Mouse (Mus musculus) small intestine, adult 10 weeks (tissue): Measurements from ENCODE around the gene Samd4. TPM values are rescaled to one million over a fixed set of nuclear protein-coding genes. Genes with fewer than 3 reads are reported as not detected.

ENCODE experiments used
- polyA plus RNA-seq: library from polyadenylated mRNA; stranded (reverse); fragments of 350-450 nt; fragmentation: Illumina TruSeq; extraction: RNeasy Lipid Tissue Mini Kit (QIAGEN cat#74804); gene quantifications from one replicate; pipeline ENCODE4 v1.2.3, GENCODE M21; 2014; ENCODE audit warnings: low replicate concordance

The Samd4 gene
- polyA plus RNA-seq: 3.4 TPM

DNA sequence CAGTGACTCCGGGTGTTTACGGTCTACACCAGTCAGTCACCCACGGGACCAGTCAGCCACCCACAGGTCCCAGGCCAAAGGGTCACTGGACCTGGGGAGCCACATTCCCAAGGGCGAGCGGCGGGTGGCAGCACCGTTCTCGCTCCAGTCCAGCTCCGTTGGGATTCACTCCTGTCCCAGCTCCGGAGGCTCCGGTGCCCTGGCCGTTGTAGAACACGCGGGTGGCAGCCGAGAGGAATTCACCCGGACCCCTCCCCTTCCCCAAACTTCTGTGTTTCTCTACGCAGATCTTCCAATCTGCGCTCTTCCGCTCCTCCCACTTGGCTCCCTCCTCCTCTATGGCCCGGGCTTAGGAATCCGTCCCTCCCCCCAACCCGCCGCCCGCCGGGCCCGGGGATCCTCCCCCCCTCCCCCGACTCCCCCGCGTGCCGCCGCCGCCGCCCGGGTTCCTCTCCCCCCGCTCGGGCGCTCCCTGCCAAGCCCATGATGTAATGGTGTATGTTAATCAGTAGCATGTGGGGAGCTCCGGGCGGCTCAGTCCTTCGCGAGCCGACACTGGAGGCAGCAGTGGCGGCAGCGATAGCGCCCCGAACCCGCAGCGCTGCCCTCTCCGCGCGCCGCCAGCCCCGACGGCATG is at the start of gene Samd4:
Gene Samd4, plus strand, starts transcription at position 424 of the 637 bp plus-strand sequence.

Other genes starting within 250 kb of the Samd4 start
- gene Cdkn3, start 122.3 kb upstream of the Samd4 start, polyA plus RNA-seq: 25.7 TPM
- gene Cnih1, start 94.4 kb upstream of the Samd4 start, polyA plus RNA-seq: 331 TPM
- gene Gmfb, start 60.6 kb upstream of the Samd4 start, polyA plus RNA-seq: 254 TPM
- 35.5 TPM for gene Cgrrf1, start 50.7 kb upstream of the Samd4 start, polyA plus RNA-seq